9 mouse cellular contexts compared by ENCODE assay signal in the genomic region with DNA sequence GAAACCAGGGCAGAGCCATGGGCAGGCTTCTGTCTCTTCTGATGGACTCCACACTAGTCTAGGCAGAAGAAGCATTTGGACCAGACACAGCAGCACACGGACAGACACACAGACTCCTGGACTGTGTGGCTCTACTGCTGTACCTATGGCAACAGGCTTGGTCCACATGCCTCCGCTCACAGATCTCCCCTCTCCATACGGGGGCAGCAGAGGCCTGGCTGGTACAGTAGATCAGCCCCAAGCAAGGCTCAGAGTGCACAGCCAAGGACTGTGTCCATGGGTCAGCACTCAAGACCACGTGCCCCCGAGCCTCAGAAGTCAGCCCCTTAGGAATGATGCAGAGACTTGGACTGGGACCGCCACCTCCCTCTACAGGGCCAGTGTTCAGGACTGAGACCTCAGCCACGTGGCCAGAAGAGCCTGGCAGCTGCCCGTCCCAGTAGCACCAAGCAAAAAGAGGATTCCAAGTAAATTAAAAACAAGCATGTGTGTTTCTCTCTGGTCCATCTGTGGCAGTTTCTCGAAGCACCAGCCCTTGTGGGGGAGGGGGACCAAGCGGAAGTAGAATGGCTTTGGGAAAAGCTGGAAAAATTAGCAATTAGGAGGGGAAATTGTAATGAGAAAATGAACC.
DNase-seq lines count a peak whose midpoint lies in the region; ATAC-seq and TF ChIP-seq lines count a peak whose summit lies in the region.
"Had no signal": no experiment of that assay in that cellular context is flagged by ENCODE, and none has a peak within 500 bp of the region (broad histone marks: within the 10 kb centered on the region; RNA-seq: fewer than 3 reads in every experiment).

No protein-coding gene starts in this region.

- no peaks in the 10 kb centered on the region for H3K36me3 ChIP-seq in hindbrain, postnatal 0 days (ENCODE audit: insufficient read depth, low read length)
- H3K36me3 ChIP-seq in hindbrain, embryonic 14.5 days (replicated peaks; ENCODE audit: control insufficient read depth, insufficient read depth) = no peaks in the 10 kb centered on the region
- H3K36me3 ChIP-seq in embryonic facial prominence, embryonic 11.5 days (replicated peaks; ENCODE audit: control insufficient read depth, insufficient read depth, low read depth, low read length) = no peaks in the 10 kb centered on the region
- H3K36me3 ChIP-seq: neural tube, embryonic 13.5 days had no signal

- no peak overlapping the region for H3K9ac ChIP-seq in hindbrain, postnatal 0 days (replicated peaks; ENCODE audit: low read length)
- no peak overlapping the region for H3K9ac ChIP-seq in hindbrain, embryonic 14.5 days
- H3K9ac ChIP-seq in embryonic facial prominence, embryonic 11.5 days (replicated peaks; ENCODE audit: low read length) = no peak overlapping the region
- H3K9ac ChIP-seq: neural tube, embryonic 13.5 days had no signal

- H3K4me2 ChIP-seq in hindbrain, postnatal 0 days (ENCODE audit: low read depth, low read length) = no peak overlapping the region
- H3K4me2 ChIP-seq in hindbrain, embryonic 14.5 days (replicated peaks) = no peak overlapping the region
- no peak overlapping the region for H3K4me2 ChIP-seq in embryonic facial prominence, embryonic 11.5 days (ENCODE audit: low read depth, low read length)
- H3K4me2 ChIP-seq: neural tube, embryonic 13.5 days had no signal

- ATAC-seq in hindbrain, postnatal 0 days = peak; percentile 43; the same call in 1 of the 2 replicates
- ATAC-seq in hindbrain, embryonic 14.5 days (ENCODE audit: low FRiP score) = no peak
- ATAC-seq in embryonic facial prominence, embryonic 11.5 days (replicated peaks; ENCODE audit: insufficient number of reproducible peaks, low FRiP score, low TSS enrichment, low read depth) = peak; percentile 76

- H3K27ac ChIP-seq in hindbrain, postnatal 0 days = no peak overlapping the region
- no peak overlapping the region for H3K27ac ChIP-seq in hindbrain, embryonic 14.5 days
- no peak overlapping the region for H3K27ac ChIP-seq in embryonic facial prominence, embryonic 11.5 days (replicated peaks; ENCODE audit: low read depth, low read length)
- H3K27ac ChIP-seq: neural tube, embryonic 13.5 days had no signal

- WGBS in hindbrain, postnatal 0 days = 68% methylated on average over 10 of the region's 10 CpGs
- WGBS in hindbrain, embryonic 14.5 days = 83% methylated on average over 10 of the region's 10 CpGs
- WGBS in embryonic facial prominence, embryonic 11.5 days = 61% methylated on average over 10 of the region's 10 CpGs

- no peak for DNase-seq in hindbrain, postnatal 0 days (ENCODE audit: low spot score)
- no peak for DNase-seq in hindbrain, embryonic 14.5 days (ENCODE audit: low spot score)
- DNase-seq in NIH3T3 (ENCODE audit: low read depth) = peak; percentile 41
- DNase-seq in embryonic facial prominence, embryonic 11.5 days (ENCODE audit: low spot score) = no peak
- peak; percentile 21 to 51 for DNase-seq in kidney, postnatal 25 days
- DNase-seq in retina, postnatal 1 day = no peak
- DNase-seq in neural tube, embryonic 10.5 days (ENCODE audit: extremely low spot score, low spot score) = no peak
- DNase-seq: adrenal gland, postnatal 36 days had no signal

- H3K4me3 ChIP-seq in hindbrain, postnatal 0 days (ENCODE audit: low read length) = no peak overlapping the region
- no peak overlapping the region for H3K4me3 ChIP-seq in hindbrain, embryonic 14.5 days (replicated peaks; ENCODE audit: low read length)
- H3K4me3 ChIP-seq in embryonic facial prominence, embryonic 11.5 days (ENCODE audit: low read depth, low read length) = no peak overlapping the region
- H3K4me3 ChIP-seq: neural tube, embryonic 13.5 days had no signal

- peak; percentile 27; the same call in 1 of the 2 replicates for TF ChIP-seq CTCF in hindbrain, postnatal 0 days (IDR thresholded peaks at IDR 0.05; ENCODE audit: low read depth)

- no peaks in the 10 kb centered on the region for H3K27me3 ChIP-seq in hindbrain, postnatal 0 days (ENCODE audit: insufficient read depth, low read length)
- no peaks in the 10 kb centered on the region for H3K27me3 ChIP-seq in hindbrain, embryonic 14.5 days (ENCODE audit: control insufficient read depth, insufficient read depth, low read length)
- no peaks in the 10 kb centered on the region for H3K27me3 ChIP-seq in embryonic facial prominence, embryonic 11.5 days (ENCODE audit: control insufficient read depth, insufficient read depth, low read length)
- H3K27me3 ChIP-seq: neural tube, embryonic 13.5 days had no signal

- H3K4me1 ChIP-seq in hindbrain, postnatal 0 days (ENCODE audit: insufficient read depth, low read length) = no peaks in the 10 kb centered on the region
- peaks cover 6% of the 10 kb centered on the region; the same call in 1 of the 2 replicates for H3K4me1 ChIP-seq in hindbrain, embryonic 14.5 days (replicated peaks; ENCODE audit: control insufficient read depth, insufficient read depth, low read length)
- no peaks in the 10 kb centered on the region for H3K4me1 ChIP-seq in embryonic facial prominence, embryonic 11.5 days (ENCODE audit: control insufficient read depth, insufficient read depth, low read length)
- H3K4me1 ChIP-seq: neural tube, embryonic 13.5 days had no signal

- H3K9me3 ChIP-seq in hindbrain, postnatal 0 days (ENCODE audit: low read length) = no peaks in the 10 kb centered on the region
- no peaks in the 10 kb centered on the region for H3K9me3 ChIP-seq in hindbrain, embryonic 14.5 days (ENCODE audit: control insufficient read depth, low read length)
- H3K9me3 ChIP-seq in embryonic facial prominence, embryonic 11.5 days (replicated peaks; ENCODE audit: control insufficient read depth, low read length) = no peaks in the 10 kb centered on the region
- H3K9me3 ChIP-seq: neural tube, embryonic 13.5 days had no signal

Comparison
In these comparisons a context has a peak if more than half of its experiments do, and no peak if none do; other contexts are left out.
1. DNase-seq: peak in NIH3T3 (single experiment) and kidney, postnatal 25 days (2 of 2); none in hindbrain, postnatal 0 days (single experiment), hindbrain, embryonic 14.5 days (single experiment), embryonic facial prominence, embryonic 11.5 days (single experiment), retina, postnatal 1 day (single experiment) and neural tube, embryonic 10.5 days (single experiment).